Mouse (Mus musculus): Measurements from ENCODE around the gene Urgcp. TPM values are rescaled to one million over a fixed set of nuclear protein-coding genes. Genes with fewer than 3 reads are reported as not detected.
"Not testable (repeated sequence)": the region's sequence is repeated elsewhere in the genome, so short reads cannot be mapped to it uniquely, and the experiment has no call there.

Urgcp gene
- total RNA-seq (2017) = 8.0 and 9.1 TPM in 2 replicates

DNA sequence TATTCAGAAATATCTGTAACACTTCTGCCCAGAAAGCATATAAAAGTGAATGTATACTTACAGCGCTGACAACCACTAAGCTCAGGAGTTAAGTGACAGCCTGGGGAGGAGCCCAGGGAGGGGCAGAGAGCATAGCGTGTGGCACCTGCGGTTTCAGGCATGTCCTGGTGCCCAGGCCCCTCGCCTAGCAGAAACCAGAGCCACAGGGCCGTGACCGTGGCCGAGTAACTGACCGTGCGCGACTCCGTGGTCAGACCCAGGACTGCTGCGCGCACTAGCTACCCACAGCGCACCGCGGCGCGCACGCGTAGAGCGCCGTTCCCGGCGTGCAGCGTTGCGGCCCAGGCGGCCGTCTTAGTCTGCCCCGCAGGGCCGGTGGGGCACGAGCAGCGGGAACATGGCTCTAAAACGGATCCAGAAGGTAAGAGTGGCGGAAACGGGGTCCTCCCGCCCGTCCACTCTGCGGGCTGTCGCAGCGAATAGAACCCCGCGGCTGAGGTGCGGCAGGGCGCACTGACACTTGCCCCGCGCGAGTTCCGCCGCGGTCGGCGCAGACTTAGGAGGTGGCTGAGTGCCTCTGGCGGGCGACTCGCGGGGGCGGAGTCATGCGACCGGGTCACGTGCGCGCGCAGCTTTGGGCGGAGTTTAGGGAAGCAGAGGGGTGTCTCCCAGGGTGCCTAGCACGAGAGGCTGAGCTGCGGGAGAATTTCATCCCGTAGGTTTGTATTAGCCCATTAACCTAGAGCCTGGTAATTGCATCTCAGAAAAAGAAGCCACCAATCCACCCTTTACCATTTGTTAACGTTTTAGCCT lies at the start of gene Urgcp:
Gene Urgcp, minus strand, starts transcription at position 557 of the 813 bp plus-strand sequence.
- peak; percentile 94 for ATAC-seq (replicated peaks in 1 of 2; ENCODE audit: insufficient read depth in 1 of 2, low FRiP score in 2 of 2, low TSS enrichment in 1 of 2, low read depth in 1 of 2, poor library complexity in 2 of 2, severe bottlenecking in 2 of 2)

DNA sequence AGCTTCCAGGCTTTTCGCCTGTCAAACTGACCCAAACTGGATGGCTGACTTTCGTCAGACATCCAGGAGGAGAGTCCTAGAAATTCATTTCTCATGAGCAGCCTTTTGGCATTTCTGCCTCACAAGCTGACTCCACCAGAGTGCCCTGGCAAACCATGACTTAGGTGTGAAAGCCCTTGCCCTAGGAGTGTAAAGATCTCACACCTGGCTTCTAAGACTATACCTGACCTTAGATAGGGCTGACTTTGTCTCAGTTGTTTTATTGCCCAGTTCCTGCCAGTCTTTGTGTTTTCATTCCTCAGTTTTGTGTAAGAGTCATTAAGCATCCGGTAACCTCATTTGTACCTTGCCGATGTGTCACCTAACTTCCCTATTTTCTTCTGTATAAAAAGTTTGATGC lies 47.3 kb upstream of the Urgcp start:
- not testable (repeated sequence) for ATAC-seq (replicated peaks in 1 of 2; ENCODE audit: insufficient read depth in 1 of 2, low FRiP score in 2 of 2, low TSS enrichment in 1 of 2, low read depth in 1 of 2, poor library complexity in 2 of 2, severe bottlenecking in 2 of 2)

DNA sequence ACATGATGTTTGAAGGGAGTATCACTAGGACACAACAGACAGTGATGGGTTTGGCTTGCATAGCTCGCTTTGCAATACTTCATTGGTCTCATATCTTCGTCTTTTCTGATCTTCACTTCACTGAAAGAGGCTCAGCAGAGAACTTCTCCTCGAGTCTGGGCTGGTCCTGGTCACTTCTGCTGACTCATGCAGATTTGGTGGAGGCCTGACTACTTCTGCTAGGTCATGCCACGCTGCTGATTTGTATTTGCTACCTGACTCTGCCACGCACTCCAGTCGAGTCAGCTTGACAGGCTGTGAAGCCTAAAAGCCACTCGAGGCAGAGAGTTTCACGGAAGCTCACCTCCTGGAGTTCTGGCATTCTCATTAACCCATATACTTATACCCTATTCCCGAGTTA lies 45.8 kb upstream of the Urgcp start:
- no peak for ATAC-seq (replicated peaks in 1 of 2; ENCODE audit: insufficient read depth in 1 of 2, low FRiP score in 2 of 2, low TSS enrichment in 1 of 2, low read depth in 1 of 2, poor library complexity in 2 of 2, severe bottlenecking in 2 of 2)

DNA sequence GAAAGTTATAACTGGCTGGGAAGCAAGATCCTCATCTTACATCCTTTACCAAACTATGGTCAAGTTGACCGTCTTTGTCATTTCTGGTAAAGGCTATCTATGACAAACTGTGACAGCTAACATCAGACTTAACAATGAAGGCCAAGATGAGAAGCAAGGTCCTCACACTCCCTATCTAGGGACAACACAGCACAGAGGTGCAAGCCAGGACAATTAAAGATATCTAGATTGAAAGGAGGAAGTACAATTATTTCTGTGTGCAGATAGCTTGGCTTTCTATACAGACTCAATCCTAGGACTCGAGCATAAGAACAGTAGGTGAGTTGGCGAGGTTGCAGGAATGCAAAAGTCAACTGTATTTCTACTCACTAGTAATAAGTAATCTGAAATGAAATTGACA lies 43.5 kb upstream of the Urgcp start:
- no peak for ATAC-seq (replicated peaks in 1 of 2; ENCODE audit: insufficient read depth in 1 of 2, low FRiP score in 2 of 2, low TSS enrichment in 1 of 2, low read depth in 1 of 2, poor library complexity in 2 of 2, severe bottlenecking in 2 of 2)

DNA sequence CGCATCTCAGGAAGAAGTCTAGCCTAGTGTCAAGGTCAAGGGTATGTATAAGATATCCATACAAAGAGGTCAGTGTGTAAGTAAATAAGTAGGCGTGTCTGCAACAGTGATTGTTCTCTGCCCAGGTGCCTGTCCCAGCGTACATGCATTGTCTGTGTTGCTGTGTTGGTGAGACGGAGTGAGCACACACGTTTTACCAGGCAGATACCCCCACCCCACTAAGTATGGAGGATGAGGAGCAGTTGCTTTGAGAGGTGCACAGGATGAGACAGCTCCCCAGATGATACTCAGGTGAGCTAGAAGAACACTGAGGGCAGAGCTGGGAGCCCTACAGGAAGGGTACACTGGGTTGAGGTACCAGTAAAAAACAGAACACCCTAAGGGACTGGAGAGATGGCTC lies 42.0 kb upstream of the Urgcp start:
- no peak for ATAC-seq (replicated peaks in 1 of 2; ENCODE audit: insufficient read depth in 1 of 2, low FRiP score in 2 of 2, low TSS enrichment in 1 of 2, low read depth in 1 of 2, poor library complexity in 2 of 2, severe bottlenecking in 2 of 2)

DNA sequence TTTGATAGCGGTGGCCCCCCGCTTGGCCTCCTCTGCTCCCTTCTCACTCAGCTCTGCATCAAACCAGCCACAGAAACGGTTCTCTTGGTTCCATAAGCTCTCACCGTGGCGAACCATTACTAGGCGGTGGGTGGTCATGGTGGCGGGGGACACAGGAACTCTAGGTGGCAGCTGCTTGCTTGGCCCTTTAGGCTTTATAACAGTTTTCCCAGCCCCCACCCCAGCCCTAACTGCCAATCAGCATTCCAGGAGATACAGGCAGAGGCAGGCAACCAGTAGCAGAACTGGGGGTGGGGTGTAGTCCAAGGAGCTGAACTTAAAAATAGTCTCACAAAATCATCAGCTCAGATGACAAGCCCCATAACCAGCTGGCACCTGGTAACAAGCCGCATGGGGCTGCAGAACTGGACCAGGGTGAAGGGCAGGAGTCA lies 41.4 kb upstream of the Urgcp start, which contains the start of gene Pgam2:
Gene Pgam2, minus strand, starts transcription at position 183 of the 431 bp plus-strand sequence.
- ATAC-seq (replicated peaks in 1 of 2; ENCODE audit: insufficient read depth in 1 of 2, low FRiP score in 2 of 2, low TSS enrichment in 1 of 2, low read depth in 1 of 2, poor library complexity in 2 of 2, severe bottlenecking in 2 of 2) = no peak

DNA sequence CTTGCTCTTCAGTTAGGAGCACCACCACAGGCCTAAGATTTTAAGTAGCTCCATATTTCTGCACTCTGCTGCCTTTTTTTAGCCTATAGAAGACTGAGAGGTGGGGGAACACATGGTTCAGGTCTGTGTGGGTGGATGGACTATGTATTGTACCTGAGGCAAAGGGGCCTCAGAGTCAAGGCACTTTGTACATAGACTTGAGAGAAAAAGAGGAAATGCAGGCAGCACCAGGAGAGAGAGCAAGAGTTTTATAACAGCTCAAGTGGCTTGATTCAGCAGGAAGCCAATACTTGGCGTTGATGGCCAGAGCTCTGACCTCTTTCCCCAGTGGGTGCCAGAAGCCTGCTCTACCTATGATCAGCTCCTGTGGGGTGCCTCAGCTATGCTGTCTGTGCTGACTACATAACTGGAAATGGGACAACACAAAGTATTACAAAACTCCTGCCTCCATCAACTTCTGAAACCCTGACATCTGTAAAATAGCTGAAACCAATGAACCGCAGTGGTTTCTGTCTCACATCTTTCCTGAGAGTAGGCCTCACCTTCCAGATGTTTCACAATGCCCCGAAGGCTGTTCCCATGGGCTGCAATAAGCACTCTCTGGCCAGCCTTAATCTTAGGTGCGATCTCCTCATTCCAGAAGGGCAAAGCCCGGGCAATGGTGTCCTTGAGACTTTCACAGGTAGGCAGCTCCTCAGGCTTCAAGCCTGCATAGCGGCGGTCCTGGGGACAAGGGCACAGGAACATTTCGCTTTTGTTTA lies 40.5 kb upstream of the Urgcp start:
- ATAC-seq (replicated peaks in 1 of 2; ENCODE audit: insufficient read depth in 1 of 2, low FRiP score in 2 of 2, low TSS enrichment in 1 of 2, low read depth in 1 of 2, poor library complexity in 2 of 2, severe bottlenecking in 2 of 2) = peak; percentile 30 to 46; a peak in 3 of 4 replicates

DNA sequence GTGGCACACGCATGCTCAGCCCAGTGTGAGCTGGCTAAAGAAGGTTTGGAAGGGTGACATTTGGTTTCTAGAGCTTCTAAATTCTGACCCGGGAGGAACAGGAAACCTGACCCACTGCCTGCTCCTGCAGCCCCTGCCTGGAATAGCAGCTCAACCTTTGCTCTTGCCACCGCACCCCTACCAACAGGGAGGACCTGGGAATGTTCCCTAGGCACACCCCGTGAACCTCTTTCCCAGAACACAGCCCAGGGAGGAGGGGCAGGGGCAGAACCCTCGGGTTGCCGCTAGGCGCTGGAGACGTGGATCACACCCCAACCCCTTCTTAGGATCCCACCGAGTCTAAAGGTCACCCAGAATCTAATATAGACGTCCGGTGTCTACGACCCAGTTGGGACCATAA lies 39.8 kb upstream of the Urgcp start:
- no peak for ATAC-seq (replicated peaks in 1 of 2; ENCODE audit: insufficient read depth in 1 of 2, low FRiP score in 2 of 2, low TSS enrichment in 1 of 2, low read depth in 1 of 2, poor library complexity in 2 of 2, severe bottlenecking in 2 of 2)

DNA sequence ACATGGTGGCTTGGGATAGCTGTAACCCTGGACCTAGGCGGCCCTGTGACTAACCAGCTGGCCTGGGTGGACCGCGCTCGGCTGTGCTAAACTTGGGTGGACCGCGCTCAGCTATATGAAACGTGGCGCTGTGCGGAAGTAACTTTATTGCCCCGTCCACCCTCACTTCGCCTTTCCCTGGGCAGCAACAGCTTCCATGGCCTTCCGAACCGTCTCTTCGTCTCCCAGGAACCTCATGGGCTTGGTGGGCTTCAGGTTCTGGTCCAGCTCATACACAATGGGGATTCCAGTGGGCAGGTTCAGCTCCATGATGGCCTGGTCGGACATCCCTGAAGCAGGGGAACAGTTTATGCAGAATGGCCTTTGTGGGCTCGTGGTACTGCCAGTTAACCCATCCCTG lies 39.3 kb upstream of the Urgcp start:
- no peak for ATAC-seq (replicated peaks in 1 of 2; ENCODE audit: insufficient read depth in 1 of 2, low FRiP score in 2 of 2, low TSS enrichment in 1 of 2, low read depth in 1 of 2, poor library complexity in 2 of 2, severe bottlenecking in 2 of 2)

DNA sequence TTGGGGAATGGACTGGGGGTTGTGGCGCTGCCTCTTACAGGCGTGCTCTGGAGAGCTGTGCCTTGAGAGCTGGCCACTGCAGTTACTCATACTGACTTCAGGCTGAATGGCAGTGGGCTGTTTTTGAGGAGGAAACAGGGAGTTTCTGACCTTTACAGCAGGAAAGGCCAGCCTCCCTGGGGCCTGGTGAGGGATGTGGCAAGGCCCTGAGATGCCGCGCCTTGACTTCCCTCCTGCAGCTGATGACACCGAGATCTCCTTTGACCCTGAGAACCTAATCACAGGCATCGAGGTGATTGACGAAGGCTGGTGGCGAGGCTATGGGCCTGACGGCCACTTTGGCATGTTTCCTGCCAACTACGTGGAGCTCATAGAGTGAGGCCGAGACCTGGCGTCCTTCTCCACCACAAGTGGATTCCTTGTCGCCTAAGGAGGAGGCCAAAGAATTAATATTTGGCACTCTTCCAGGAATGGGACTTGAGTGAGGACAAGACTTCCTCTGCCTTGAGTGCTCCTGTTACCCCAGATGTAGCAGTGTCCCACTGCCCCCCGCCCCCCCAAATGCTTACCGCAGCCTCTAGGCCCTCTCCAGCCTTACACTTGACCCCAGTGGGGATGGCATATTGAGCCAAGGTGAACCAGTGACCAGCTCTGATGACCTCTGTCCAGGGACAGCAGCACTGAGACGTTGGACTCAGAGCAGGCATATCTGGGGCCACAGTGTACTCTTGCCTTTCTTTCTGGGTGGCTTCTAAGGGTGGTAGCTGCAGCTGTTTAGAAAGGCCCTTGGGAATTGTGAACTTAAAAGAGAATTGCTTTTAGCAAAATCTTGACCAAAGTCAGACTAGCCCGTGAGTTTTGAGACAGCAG lies 37.7 kb upstream of the Urgcp start:
- ATAC-seq (replicated peaks in 1 of 2; ENCODE audit: insufficient read depth in 1 of 2, low FRiP score in 2 of 2, low TSS enrichment in 1 of 2, low read depth in 1 of 2, poor library complexity in 2 of 2, severe bottlenecking in 2 of 2) = no peak

DNA sequence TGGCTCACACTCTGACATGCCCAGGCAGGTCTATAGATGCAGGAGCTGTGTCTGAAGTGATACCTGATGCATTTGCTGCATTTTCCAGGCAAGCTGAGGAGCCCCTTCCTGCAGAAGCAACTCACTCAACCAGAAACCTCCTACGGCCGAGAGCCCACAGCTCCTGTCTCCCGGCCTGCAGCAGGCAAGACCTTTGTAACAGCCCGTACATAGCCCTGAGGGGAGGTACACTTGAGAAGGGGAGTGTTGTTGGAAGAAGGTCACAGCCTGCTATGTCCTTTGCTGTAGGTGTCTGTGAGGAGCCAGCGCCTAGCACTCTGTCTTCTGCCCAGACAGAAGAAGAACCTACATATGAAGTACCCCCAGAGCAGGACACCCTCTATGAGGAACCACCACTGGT lies 35.8 kb upstream of the Urgcp start:
- ATAC-seq (replicated peaks in 1 of 2; ENCODE audit: insufficient read depth in 1 of 2, low FRiP score in 2 of 2, low TSS enrichment in 1 of 2, low read depth in 1 of 2, poor library complexity in 2 of 2, severe bottlenecking in 2 of 2) = no peak

DNA sequence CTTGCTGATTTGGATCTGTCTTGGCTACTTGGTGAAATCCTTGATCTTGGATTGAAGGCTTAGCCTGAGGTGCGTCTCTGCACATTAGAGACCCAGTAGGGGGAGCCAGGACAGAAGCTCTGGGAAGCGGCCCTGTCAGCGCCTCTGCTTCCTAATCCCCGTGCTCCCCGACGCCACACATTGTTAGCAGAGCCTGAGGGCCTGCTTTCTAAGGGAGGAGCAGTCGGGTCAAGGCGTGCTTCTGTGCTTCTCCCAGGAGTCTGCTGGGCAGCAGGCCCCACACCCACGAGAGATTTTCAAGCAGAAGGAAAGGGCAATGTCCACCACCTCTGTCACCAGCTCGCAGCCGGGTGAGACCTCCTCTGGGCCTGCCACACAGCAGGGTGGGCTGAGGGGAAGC lies 35.2 kb upstream of the Urgcp start:
- no peak for ATAC-seq (replicated peaks in 1 of 2; ENCODE audit: insufficient read depth in 1 of 2, low FRiP score in 2 of 2, low TSS enrichment in 1 of 2, low read depth in 1 of 2, poor library complexity in 2 of 2, severe bottlenecking in 2 of 2)

DNA sequence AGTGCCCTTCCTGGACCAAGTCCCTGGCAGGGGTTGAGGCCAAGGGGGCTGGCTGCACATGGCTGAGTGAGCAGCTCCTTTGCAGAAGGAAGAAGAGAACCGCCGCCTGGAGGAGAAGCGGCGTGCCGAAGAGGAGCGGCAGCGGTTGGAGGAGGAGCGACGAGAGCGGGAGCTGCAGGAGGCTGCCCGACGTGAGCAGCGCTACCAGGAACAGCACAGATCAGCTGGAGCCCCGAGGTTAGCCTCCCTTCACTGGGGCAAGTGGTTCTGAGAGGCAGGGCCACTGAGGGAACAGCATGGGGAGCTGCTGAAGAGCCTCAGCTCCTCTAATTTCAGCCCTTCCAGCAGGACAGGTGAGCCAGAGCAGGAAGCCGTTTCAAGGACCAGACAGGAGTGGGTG lies 34.8 kb upstream of the Urgcp start:
- ATAC-seq (replicated peaks in 1 of 2; ENCODE audit: insufficient read depth in 1 of 2, low FRiP score in 2 of 2, low TSS enrichment in 1 of 2, low read depth in 1 of 2, poor library complexity in 2 of 2, severe bottlenecking in 2 of 2) = no peak

DNA sequence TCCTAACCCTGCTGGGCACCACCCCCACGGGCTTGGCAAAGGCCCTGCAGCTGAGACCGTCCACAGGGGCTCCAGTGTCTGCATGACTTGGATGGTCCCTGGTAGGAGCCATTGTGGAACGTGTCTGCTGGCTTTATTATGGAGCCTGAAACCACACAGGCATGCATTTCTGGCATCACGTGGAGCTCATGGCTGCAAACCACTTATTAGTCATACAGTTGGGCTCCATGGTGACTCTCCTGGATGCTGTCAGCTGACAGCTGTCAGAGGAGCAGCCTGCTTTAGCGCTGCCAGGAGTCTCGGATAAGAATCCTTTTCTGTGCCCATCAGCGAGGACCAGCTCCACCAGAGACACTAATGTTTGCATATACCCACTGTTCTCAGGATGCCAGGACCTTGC lies 33.5 kb upstream of the Urgcp start:
- ATAC-seq (replicated peaks in 1 of 2; ENCODE audit: insufficient read depth in 1 of 2, low FRiP score in 2 of 2, low TSS enrichment in 1 of 2, low read depth in 1 of 2, poor library complexity in 2 of 2, severe bottlenecking in 2 of 2) = no peak

DNA sequence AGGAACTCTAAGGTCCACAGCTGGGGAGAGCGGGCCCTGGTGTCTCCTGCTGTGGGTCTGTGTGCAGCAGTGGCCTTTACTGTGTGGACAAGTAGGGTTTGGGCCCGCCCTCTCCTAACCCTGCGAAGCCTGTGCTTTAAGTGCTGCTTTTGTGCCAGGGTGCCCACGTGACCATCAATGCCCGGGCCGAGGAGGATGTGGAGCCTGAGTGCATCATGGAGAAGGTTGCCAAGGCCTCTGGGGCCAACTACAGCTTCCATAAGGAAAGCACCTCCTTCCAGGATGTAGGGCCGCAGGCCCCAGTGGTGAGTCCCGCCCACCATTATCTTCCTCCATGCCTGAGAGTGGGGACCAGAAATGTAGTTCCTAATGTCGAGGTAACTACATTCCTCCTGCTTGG lies 33.1 kb upstream of the Urgcp start:
- ATAC-seq (replicated peaks in 1 of 2; ENCODE audit: insufficient read depth in 1 of 2, low FRiP score in 2 of 2, low TSS enrichment in 1 of 2, low read depth in 1 of 2, poor library complexity in 2 of 2, severe bottlenecking in 2 of 2) = no peak

DNA sequence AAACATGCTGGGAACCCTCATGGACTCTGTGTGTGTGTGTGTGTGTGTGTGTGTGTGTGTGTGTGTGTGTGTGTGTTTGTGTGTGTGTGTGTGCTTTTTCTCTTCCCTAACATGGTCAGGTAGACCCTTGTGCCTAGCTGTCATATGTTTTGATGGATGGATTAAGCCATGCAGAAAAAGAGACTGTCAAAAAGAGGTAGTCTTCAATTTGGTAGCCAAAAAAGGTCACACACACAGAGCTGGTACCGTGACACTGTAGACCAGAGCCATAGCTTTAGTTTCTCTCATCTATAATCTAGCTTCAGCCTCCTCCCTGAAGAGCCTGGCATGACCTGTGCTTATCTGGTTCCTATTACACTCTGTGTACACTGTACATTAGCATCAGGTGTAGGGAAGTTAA lies 28.3 kb upstream of the Urgcp start:
- no peak for ATAC-seq (replicated peaks in 1 of 2; ENCODE audit: insufficient read depth in 1 of 2, low FRiP score in 2 of 2, low TSS enrichment in 1 of 2, low read depth in 1 of 2, poor library complexity in 2 of 2, severe bottlenecking in 2 of 2)

DNA sequence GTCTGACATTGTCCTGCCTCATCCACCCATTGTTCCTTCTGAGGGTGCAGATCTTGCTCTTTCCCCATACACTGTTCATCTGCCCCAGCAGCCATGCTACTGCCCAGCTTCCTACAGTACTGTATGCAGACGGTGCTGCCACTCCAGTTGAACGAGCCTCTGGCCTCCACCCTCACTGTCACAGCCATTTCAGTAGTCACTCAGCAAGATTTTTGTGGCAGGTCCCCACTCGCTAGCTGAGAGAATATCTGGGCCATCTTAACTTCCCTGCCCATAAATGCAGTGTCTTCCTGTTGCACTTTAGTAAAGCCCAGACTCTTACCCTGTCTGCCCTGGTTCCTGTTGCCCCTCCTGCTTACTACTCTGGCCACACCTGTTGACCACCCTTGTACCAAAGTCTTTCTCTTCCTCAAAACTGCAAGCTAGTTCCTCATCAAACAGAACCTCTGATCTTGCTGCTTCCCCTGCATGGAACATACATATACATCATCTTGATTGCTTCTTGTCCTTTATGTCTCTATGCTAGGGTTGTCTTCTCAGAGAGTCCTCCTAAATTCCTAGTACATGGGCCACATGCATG lies 27.7 kb upstream of the Urgcp start:
- peak in 1 of 2 experiments; percentile 9; a peak in 2 of 4 replicates for ATAC-seq (replicated peaks in 1 of 2; ENCODE audit: insufficient read depth in 1 of 2, low FRiP score in 2 of 2, low TSS enrichment in 1 of 2, low read depth in 1 of 2, poor library complexity in 2 of 2, severe bottlenecking in 2 of 2)
